Mouse (Mus musculus): Measurements from ENCODE around the gene Cryzl2. TPM values are rescaled to one million over a fixed set of nuclear protein-coding genes. Genes with fewer than 3 reads are reported as not detected.

The Cryzl2 gene
- polyA plus RNA-seq, 1 experiment from 2014 or later, result 7.5 TPM

DNA sequence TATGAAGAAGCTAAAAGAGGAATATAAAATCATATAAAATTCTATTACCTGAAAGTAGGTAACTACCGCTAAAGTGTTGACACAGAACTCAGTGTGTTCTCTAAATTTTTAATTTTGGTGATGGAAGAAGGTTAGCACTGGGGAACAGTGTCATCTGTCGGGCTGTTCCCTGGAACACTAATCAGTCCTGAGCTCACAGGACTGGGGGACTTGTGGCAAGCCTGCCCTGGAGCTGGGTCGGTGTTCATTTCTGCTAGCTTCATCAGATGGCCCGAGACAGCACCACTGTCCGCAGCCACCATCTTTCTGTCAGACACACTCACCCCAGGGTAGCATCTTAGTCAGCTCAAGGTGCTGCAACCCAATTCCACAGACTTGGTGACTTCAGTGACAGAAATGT lies 63.9 kb downstream of the Cryzl2 start:
- H3K27ac ChIP-seq (ENCODE audit: low read depth, low read length), result no peak overlapping the region
- WGBS, result 91% methylated on average over 5 of the region's 5 CpGs
- no peak overlapping the region for H3K9ac ChIP-seq (ENCODE audit: low read length)
- no peaks in the 10 kb centered on the region for H3K4me1 ChIP-seq (ENCODE audit: control insufficient read depth, insufficient read depth, low read length)
- DNase-seq (ENCODE audit: low spot score) (no peak), ATAC-seq (ENCODE audit: insufficient read depth, low FRiP score, low TSS enrichment) (no peak)
- no peaks in the 10 kb centered on the region for H3K9me3 ChIP-seq (ENCODE audit: control insufficient read depth, low read length)
- H3K4me2 ChIP-seq (ENCODE audit: low read depth), result no peak overlapping the region
- no peaks in the 10 kb centered on the region for H3K36me3 ChIP-seq (ENCODE audit: control insufficient read depth, insufficient read depth, low read length)
- H3K4me3 ChIP-seq (ENCODE audit: low read depth, low read length), result no peak overlapping the region
- H3K27me3 ChIP-seq (ENCODE audit: control insufficient read depth, insufficient read depth, low read length), result no peaks in the 10 kb centered on the region

GRCm38 (mm10) chr1:157524775-157525174 lies 66.4 kb downstream of the Cryzl2 start:
- Histone ChIP-seq H3K36me3 (ENCODE audit: control insufficient read depth, insufficient read depth, low read length) (no peaks in the 10 kb centered on the region), H3K9ac (ENCODE audit: low read length) (no peak overlapping the region), H3K4me3 (ENCODE audit: low read depth, low read length) (no peak overlapping the region), H3K27ac (ENCODE audit: low read depth, low read length) (no peak overlapping the region), H3K4me2 (ENCODE audit: low read depth) (no peak overlapping the region), H3K9me3 (ENCODE audit: control insufficient read depth, low read length) (no peaks in the 10 kb centered on the region), H3K4me1 (ENCODE audit: control insufficient read depth, insufficient read depth, low read length) (no peaks in the 10 kb centered on the region), H3K27me3 (ENCODE audit: control insufficient read depth, insufficient read depth, low read length) (no peaks in the 10 kb centered on the region)
- 91% methylated on average over 7 of the region's 7 CpGs for WGBS
- no peak for DNase-seq (ENCODE audit: low spot score)
- no peak for ATAC-seq (ENCODE audit: insufficient read depth, low FRiP score, low TSS enrichment)

- WGBS, result 90% methylated on average over 16 of the region's 16 CpGs
- H3K4me3 ChIP-seq (ENCODE audit: low read depth, low read length), result no peak overlapping the region
- ATAC-seq (ENCODE audit: insufficient read depth, low FRiP score, low TSS enrichment) (no peak), DNase-seq (ENCODE audit: low spot score) (no peak)
- no peaks in the 10 kb centered on the region for H3K36me3 ChIP-seq (ENCODE audit: control insufficient read depth, insufficient read depth, low read length)
- no peaks in the 10 kb centered on the region for H3K9me3 ChIP-seq (ENCODE audit: control insufficient read depth, low read length)
- no peaks in the 10 kb centered on the region for H3K4me1 ChIP-seq (ENCODE audit: control insufficient read depth, insufficient read depth, low read length)
- H3K9ac ChIP-seq (ENCODE audit: low read length), result no peak overlapping the region
- H3K27ac ChIP-seq (ENCODE audit: low read depth, low read length), result no peak overlapping the region
- no peaks in the 10 kb centered on the region for H3K27me3 ChIP-seq (ENCODE audit: control insufficient read depth, insufficient read depth, low read length)
- no peak overlapping the region for H3K4me2 ChIP-seq (ENCODE audit: low read depth)
These were observed 67.4 kb downstream of the Cryzl2 start for GRCm38 (mm10) chr1:157525692-157526354.

GRCm38 (mm10) chr1:157526625-157527024 lies 68.2 kb downstream of the Cryzl2 start:
- Histone ChIP-seq H3K4me1 (ENCODE audit: control insufficient read depth, insufficient read depth, low read length) (no peaks in the 10 kb centered on the region), H3K36me3 (ENCODE audit: control insufficient read depth, insufficient read depth, low read length) (no peaks in the 10 kb centered on the region), H3K4me2 (ENCODE audit: low read depth) (no peak overlapping the region), H3K27ac (ENCODE audit: low read depth, low read length) (no peak overlapping the region), H3K9ac (ENCODE audit: low read length) (no peak overlapping the region), H3K4me3 (ENCODE audit: low read depth, low read length) (no peak overlapping the region), H3K27me3 (ENCODE audit: control insufficient read depth, insufficient read depth, low read length) (no peaks in the 10 kb centered on the region), H3K9me3 (ENCODE audit: control insufficient read depth, low read length) (no peaks in the 10 kb centered on the region)
- 77% methylated on average over 5 of the region's 5 CpGs for WGBS
- no peak for ATAC-seq (ENCODE audit: insufficient read depth, low FRiP score, low TSS enrichment)
- DNase-seq (ENCODE audit: low spot score), result no peak

- Histone ChIP-seq H3K27ac (ENCODE audit: low read depth, low read length) (no peak overlapping the region), H3K36me3 (ENCODE audit: control insufficient read depth, insufficient read depth, low read length) (no peaks in the 10 kb centered on the region), H3K4me2 (ENCODE audit: low read depth) (no peak overlapping the region), H3K9me3 (ENCODE audit: control insufficient read depth, low read length) (no peaks in the 10 kb centered on the region), H3K4me3 (ENCODE audit: low read depth, low read length) (no peak overlapping the region), H3K27me3 (ENCODE audit: control insufficient read depth, insufficient read depth, low read length) (no peaks in the 10 kb centered on the region), H3K9ac (ENCODE audit: low read length) (no peak overlapping the region), H3K4me1 (ENCODE audit: control insufficient read depth, insufficient read depth, low read length) (no peaks in the 10 kb centered on the region; the same call in 1 of the 2 replicates)
- ATAC-seq (ENCODE audit: insufficient read depth, low FRiP score, low TSS enrichment) (no peak), DNase-seq (ENCODE audit: low spot score) (no peak)
- 53% methylated on average over 8 of the region's 8 CpGs for WGBS
These were observed 74.6 kb downstream of the Cryzl2 start for GRCm38 (mm10) chr1:157532826-157533460.

- no peaks in the 10 kb centered on the region for H3K36me3 ChIP-seq (ENCODE audit: control insufficient read depth, insufficient read depth, low read length)
- ATAC-seq (ENCODE audit: insufficient read depth, low FRiP score, low TSS enrichment) (no peak), DNase-seq (ENCODE audit: low spot score) (no peak)
- no peaks in the 10 kb centered on the region for H3K9me3 ChIP-seq (ENCODE audit: control insufficient read depth, low read length)
- 86% methylated on average over 1 of the region's 1 CpGs for WGBS
- H3K27ac ChIP-seq (ENCODE audit: low read depth, low read length), result no peak overlapping the region
- no peak overlapping the region for H3K4me3 ChIP-seq (ENCODE audit: low read depth, low read length)
- no peaks in the 10 kb centered on the region for H3K27me3 ChIP-seq (ENCODE audit: control insufficient read depth, insufficient read depth, low read length)
- no peak overlapping the region for H3K4me2 ChIP-seq (ENCODE audit: low read depth)
- H3K9ac ChIP-seq (ENCODE audit: low read length), result no peak overlapping the region
- no peaks in the 10 kb centered on the region; the same call in 1 of the 2 replicates for H3K4me1 ChIP-seq (ENCODE audit: control insufficient read depth, insufficient read depth, low read length)
These were observed 77.2 kb downstream of the Cryzl2 start for GRCm38 (mm10) chr1:157535571-157535970.

DNA sequence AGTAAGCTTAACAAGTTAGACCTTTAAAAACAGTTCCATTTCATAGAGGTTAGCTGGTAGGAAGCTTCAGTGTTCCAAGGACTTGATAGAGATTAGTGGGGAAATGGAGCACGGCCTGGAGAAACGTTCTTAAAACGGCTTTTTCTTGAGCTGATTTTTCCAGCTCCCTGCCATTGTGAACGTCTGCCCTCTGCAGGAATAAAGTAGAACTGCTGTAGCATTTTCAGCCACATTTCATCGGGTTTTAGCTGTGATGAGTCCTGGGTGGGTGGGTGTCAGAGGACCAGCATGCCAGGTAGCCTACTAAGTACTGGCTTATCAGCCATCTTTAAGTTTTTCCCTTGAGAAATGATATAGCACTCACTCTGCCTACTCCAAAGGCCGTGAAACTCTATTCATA lies 78.1 kb downstream of the Cryzl2 start:
- WGBS, result 11% methylated on average over 6 of the region's 6 CpGs
- Histone ChIP-seq H3K27me3 (ENCODE audit: control insufficient read depth, insufficient read depth, low read length) (no peaks in the 10 kb centered on the region), H3K27ac (ENCODE audit: low read depth, low read length) (no peak overlapping the region), H3K4me3 (ENCODE audit: low read depth, low read length) (no peak overlapping the region), H3K9me3 (ENCODE audit: control insufficient read depth, low read length) (no peaks in the 10 kb centered on the region), H3K9ac (ENCODE audit: low read length) (no peak overlapping the region), H3K36me3 (ENCODE audit: control insufficient read depth, insufficient read depth, low read length) (no peaks in the 10 kb centered on the region), H3K4me1 (ENCODE audit: control insufficient read depth, insufficient read depth, low read length) (no peaks in the 10 kb centered on the region; the same call in 1 of the 2 replicates), H3K4me2 (ENCODE audit: low read depth) (no peak overlapping the region)
- DNase-seq (ENCODE audit: low spot score) (peak; percentile 70), ATAC-seq (ENCODE audit: insufficient read depth, low FRiP score, low TSS enrichment) (peak; percentile 23; the same call in 1 of the 2 replicates)

DNA sequence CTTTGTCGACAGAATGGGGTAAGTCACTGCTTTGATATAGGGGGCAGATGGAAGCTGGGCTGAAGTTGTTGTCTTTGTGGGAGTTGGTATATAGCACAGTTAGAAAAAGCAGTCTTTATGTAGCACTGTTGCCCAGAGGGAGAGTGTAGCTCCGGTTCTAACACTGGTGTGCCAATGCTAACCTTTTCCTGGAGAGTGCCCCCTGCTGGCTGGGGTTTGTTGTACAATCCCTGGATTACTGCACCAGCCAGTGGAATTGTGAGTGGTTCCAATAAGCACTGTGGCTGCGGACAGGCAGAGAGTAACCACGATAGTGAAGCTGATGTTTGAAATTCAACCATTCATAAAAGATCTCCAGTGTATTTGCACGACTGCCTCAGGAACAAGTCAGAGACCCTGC lies 79.3 kb downstream of the Cryzl2 start:
- H3K4me1 ChIP-seq (ENCODE audit: control insufficient read depth, insufficient read depth, low read length), result no peaks in the 10 kb centered on the region; the same call in 1 of the 2 replicates
- WGBS, result 84% methylated on average over 5 of the region's 5 CpGs
- no peak overlapping the region for H3K4me3 ChIP-seq (ENCODE audit: low read depth, low read length)
- no peak overlapping the region for H3K27ac ChIP-seq (ENCODE audit: low read depth, low read length)
- no peak overlapping the region for H3K9ac ChIP-seq (ENCODE audit: low read length)
- no peak for DNase-seq (ENCODE audit: low spot score)
- H3K4me2 ChIP-seq (ENCODE audit: low read depth), result no peak overlapping the region
- H3K9me3 ChIP-seq (ENCODE audit: control insufficient read depth, low read length), result no peaks in the 10 kb centered on the region
- ATAC-seq (ENCODE audit: insufficient read depth, low FRiP score, low TSS enrichment), result no peak
- no peaks in the 10 kb centered on the region for H3K36me3 ChIP-seq (ENCODE audit: control insufficient read depth, insufficient read depth, low read length)
- no peaks in the 10 kb centered on the region for H3K27me3 ChIP-seq (ENCODE audit: control insufficient read depth, insufficient read depth, low read length)

Data from neural tube, embryonic 11.5 days (tissue).